Mouse (Mus musculus): ENCODE measurements around the gene Vps13a. TPM values are rescaled to one million over a fixed set of nuclear protein-coding genes. Genes with fewer than 3 reads are reported as not detected.

Gene Vps13a
- polyA plus RNA-seq, 1 experiment from 2014 or later: 40.1 TPM

DNA sequence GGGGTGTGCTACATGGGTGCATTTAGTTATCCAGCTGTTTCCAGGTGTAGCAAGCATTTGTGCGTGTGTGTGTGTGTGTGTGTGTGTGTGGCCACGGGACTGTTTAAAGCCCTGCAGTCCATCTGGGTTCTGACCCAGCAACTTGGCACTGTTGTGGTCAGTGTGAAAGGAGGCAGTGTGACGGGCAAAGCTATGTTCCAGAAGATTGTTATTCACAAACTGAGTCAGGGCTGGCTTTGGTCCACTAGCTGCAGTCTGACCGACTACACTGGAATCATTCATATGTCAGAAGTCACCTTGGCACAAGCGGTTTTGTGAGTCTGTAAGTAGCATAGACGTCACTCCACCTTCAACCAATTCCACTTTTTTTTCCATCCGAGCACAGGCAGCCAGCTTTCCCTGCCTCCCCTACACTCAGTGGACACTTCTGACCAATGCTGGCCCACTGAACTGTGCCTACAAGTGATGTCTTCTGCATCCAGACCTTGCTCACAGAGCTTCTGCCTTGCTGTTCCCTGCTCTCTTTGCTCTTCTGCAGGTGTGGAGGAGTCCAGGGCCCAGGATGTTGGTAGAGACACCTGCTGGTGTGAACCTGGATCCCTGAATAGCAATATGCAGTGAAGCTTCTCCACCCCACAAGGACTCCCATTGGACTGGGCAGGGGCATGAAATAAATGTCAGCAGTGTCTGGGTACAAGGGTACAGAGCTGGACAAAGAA is 187.3 kb downstream of the Vps13a start:
- H3K27me3 ChIP-seq: no peaks in the 10 kb centered on the region
- DNase-seq (ENCODE audit: low read depth, low spot score) (peak; percentile 28), ATAC-seq (peak; percentile 26)
- in situ Hi-C loops (cut with MboI; ENCODE audit: low pct_unique_long_range_greater_than_20kb): no loop called here
- TF ChIP-seq CTCF (IDR thresholded peaks at IDR 0.05): no peak
- POLR2A ChIA-PET: no interaction called here
- CTCF ChIA-PET: interaction anchor here (1.0 to 1.3 kb wide), 2 partner anchors 17 to 530 kb away, joined by 3 to 5 read pairs; no protein-coding TSS in a partner anchor

DNA sequence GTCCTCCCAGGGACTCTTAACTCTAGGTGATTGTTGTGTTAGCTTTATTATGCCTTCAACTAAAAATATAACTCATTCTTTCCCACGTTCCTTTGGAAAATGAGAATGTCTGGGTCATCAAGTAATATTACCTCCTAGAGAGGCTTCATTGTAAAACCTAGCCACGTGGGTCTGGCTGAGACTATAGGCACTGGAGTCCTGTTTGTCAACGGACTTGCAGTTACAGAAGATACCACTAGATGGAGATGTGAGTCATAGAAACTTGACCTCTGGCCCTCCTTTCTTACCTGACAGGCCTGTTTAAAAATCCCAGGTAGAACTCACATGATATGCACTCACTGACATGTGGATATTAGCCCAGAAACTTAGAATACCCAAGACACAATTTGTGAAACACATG is 195.4 kb downstream of the Vps13a start:
- H3K27me3 ChIP-seq: no peaks in the 10 kb centered on the region
- DNase-seq (ENCODE audit: low read depth, low spot score) (peak; percentile 68), ATAC-seq (peak; percentile 84)
- peak; percentile 83 for TF ChIP-seq CTCF (IDR thresholded peaks at IDR 0.05)
- in situ Hi-C loops (cut with MboI; ENCODE audit: low pct_unique_long_range_greater_than_20kb): no loop called here
- POLR2A ChIA-PET: interaction anchor here (0.7 kb wide), 1 partner anchor 15 kb away, joined by 3 read pairs; no protein-coding TSS in a partner anchor
- CTCF ChIA-PET: interaction anchor here (0.6 to 1.7 kb wide), 13 partner anchors 10 to 534 kb away, joined by 3 to 5 read pairs (median 3); no protein-coding TSS in a partner anchor

DNA sequence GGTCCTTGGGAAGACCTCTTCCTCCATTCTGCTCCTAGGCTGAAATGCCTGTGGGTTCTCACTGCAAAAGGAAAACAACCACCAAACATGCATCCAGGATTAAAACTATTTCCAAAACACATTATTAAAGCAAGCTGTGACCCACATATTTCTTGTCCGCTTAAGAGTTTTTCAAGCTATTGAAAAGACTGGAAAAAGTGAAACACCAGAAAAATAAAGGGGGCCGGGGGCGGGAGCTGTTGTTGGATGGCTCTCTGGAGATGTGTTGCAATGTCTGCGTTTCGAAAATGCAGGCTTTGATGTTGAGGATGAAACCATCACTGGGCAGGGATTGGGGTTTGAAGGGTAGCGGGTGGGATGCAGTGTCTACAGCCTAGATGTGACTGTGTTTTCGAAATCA is 196.2 kb downstream of the Vps13a start:
- TF ChIP-seq CTCF (IDR thresholded peaks at IDR 0.05): no peak
- no peaks in the 10 kb centered on the region for H3K27me3 ChIP-seq
- ChIA-PET POLR2A (interaction anchor here (0.7 kb wide), 1 partner anchor 15 kb away, joined by 3 read pairs; no protein-coding TSS in a partner anchor), CTCF (interaction anchor here (0.6 to 1.7 kb wide), 12 partner anchors 9 to 533 kb away, joined by 3 to 5 read pairs (median 3); no protein-coding TSS in a partner anchor)
- DNase-seq (ENCODE audit: low read depth, low spot score) (no peak), ATAC-seq (no peak)
- in situ Hi-C loops (cut with MboI; ENCODE audit: low pct_unique_long_range_greater_than_20kb): no loop called here

DNA sequence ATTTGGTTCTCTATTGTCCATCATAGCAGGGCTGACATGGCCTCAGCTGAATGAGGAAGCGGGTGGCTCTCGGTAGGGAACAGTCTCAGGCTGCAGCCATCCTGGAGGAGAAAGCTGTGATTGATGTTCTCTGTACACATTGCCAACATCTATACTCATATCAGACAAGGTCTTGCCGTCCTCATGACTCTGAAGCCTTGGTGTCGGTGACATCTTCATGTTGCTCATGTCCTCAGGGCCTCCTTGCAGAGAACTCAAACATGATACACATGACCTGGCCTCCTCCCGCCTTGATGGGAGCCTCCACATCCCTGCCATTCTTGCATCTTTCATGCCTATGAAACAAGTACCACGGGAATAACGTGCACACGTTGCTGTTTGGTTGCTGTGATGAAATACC is 200.2 kb downstream of the Vps13a start:
- DNase-seq (ENCODE audit: low read depth, low spot score) (no peak), ATAC-seq (no peak)
- POLR2A ChIA-PET: no interaction called here
- in situ Hi-C loops (cut with MboI; ENCODE audit: low pct_unique_long_range_greater_than_20kb): no loop called here
- no peaks in the 10 kb centered on the region for H3K27me3 ChIP-seq
- CTCF ChIA-PET: no interaction called here
- TF ChIP-seq CTCF (IDR thresholded peaks at IDR 0.05): no peak

DNA sequence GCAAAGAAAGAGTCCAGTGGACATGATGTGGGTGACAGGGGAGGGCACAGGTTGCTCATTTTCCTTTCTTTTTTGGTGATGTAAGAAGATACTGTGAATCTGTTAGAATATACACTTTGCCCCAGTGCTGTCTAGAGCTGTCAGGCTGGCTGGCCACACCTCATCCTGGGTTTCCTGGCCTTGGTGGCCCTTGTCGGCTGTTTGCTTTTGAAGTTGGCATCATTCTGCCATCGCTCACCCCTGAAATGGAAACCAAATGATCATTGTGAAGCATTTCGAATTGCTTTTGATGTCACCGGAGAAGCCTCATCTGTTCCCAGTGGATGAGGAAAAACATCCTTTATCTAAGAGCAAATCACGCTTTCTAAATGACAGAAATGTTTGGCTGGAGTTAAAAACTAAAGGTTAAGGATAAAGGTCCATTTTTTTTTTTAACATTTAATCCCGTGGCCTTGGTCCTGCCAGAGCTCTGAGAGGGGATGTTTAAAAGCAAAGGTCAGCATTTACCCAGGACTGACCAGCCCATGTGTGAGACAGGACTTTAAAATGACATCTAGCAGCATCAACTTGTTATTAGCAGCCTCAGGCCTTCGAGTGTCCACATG is 201.0 kb downstream of the Vps13a start:
- POLR2A ChIA-PET: no interaction called here
- in situ Hi-C loops (cut with MboI; ENCODE audit: low pct_unique_long_range_greater_than_20kb): no loop called here
- ATAC-seq: no peak
- H3K27me3 ChIP-seq: no peaks in the 10 kb centered on the region
- TF ChIP-seq CTCF (IDR thresholded peaks at IDR 0.05): no peak
- no peak for DNase-seq (ENCODE audit: low read depth, low spot score)
- CTCF ChIA-PET: no interaction called here

DNA sequence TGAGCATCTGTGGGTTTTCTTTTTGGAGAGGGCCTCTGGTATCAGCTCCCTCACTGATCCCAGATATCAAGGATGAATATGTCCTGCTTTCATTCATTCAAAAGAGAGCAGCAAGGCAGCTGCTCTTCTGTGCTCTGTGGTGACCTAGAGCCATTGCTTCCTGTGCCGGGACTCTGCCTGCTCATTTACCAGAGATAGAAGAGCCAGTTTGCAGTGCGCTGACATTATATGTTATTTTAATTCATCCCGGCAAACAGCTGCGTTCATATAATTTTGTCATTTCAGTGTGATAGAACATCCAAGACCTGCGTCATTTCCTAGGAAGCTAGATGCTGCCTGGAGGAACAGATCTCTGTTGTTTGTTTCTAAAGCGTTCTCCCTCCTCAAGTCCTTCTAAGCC is 203.9 kb downstream of the Vps13a start:
- in situ Hi-C loops (cut with MboI; ENCODE audit: low pct_unique_long_range_greater_than_20kb): no loop called here
- DNase-seq (ENCODE audit: low read depth, low spot score): no peak
- no peak for TF ChIP-seq CTCF (IDR thresholded peaks at IDR 0.05)
- ChIA-PET POLR2A (no interaction called here), CTCF (interaction anchor here (0.9 to 1.4 kb wide), 2 partner anchors 11 to 513 kb away, joined by 3 read pairs; no protein-coding TSS in a partner anchor)
- ATAC-seq: no peak
- H3K27me3 ChIP-seq: no peaks in the 10 kb centered on the region

Other genes with a start within 250 kb of the Vps13a start
- not detected for gene Foxb2, start 92.9 kb upstream of the Vps13a start, polyA plus RNA-seq (2021)
- gene Prune2, start 175.2 kb upstream of the Vps13a start, polyA plus RNA-seq (2021): 0.33 TPM